Mouse (Mus musculus) megakaryocyte-erythroid progenitor cell, adult 5-6 weeks (primary cell): ENCODE results near the gene Timmdc1. TPM values are rescaled to one million over a fixed set of nuclear protein-coding genes. Genes with fewer than 3 reads are reported as not detected.
"Not testable (repeated sequence)": the region's sequence is repeated elsewhere in the genome, so short reads cannot be mapped to it uniquely, and the experiment has no call there.

Source experiments
- ATAC-seq: replicated peaks from 2 replicates; pipeline ENCODE4 v1.8.0; 2016; ENCODE audit warnings: mild to moderate bottlenecking, inconsistent platforms; ENCODE audit not compliant: severe bottlenecking, poor library complexity, low FRiP score, low TSS enrichment
- total RNA-seq, 2 experiments: library from RNA; stranded (forward) in 1 of 2; stranded (reverse) in 1 of 2; fragments of 200-1000, 215-1000 nt in 1 of 2; fragments of >200 nt in 1 of 2; fragmentation: Nextera tagmentation in 1 of 2; gene quantifications; 2 replicates each; pipeline ENCODE4 v1.2.3; 2014 to 2017

Timmdc1 gene
- total RNA-seq, 2 experiments from 2014 or later, result 22.1 to 33.0 TPM

GRCm38 (mm10) chr16:38503528-38503927 is 18.9 kb downstream of the Timmdc1 start:
- no peak for ATAC-seq

GRCm38 (mm10) chr16:38502469-38502868 is 20.0 kb downstream of the Timmdc1 start:
- ATAC-seq, result no peak

- ATAC-seq, result no peak
Measured at GRCm38 (mm10) chr16:38496604-38497140, 25.8 kb downstream of the Timmdc1 start.

- ATAC-seq, result no peak
Measured at GRCm38 (mm10) chr16:38493890-38494289, 28.6 kb downstream of the Timmdc1 start.

- no peak for ATAC-seq
Measured at GRCm38 (mm10) chr16:38492551-38492950, 29.9 kb downstream of the Timmdc1 start.

- peak; percentile 27; the same call in 1 of the 2 replicates for ATAC-seq
Measured at GRCm38 (mm10) chr16:38483582-38484309, 38.7 kb downstream of the Timmdc1 start.

- ATAC-seq, result 0 out of 2 replicates have a peak, but pooled peaks have one; percentile 8
Measured at GRCm38 (mm10) chr16:38482780-38483562, 39.5 kb downstream of the Timmdc1 start.

- ATAC-seq, result peak; percentile 70
Measured at GRCm38 (mm10) chr16:38481327-38481726, 41.1 kb downstream of the Timmdc1 start.

- no peak for ATAC-seq
Measured at GRCm38 (mm10) chr16:38478296-38478695, 44.2 kb downstream of the Timmdc1 start.

- not testable (repeated sequence) for ATAC-seq
Measured at GRCm38 (mm10) chr16:38477241-38477608, 45.2 kb downstream of the Timmdc1 start.

GRCm38 (mm10) chr16:38476312-38477240 is 45.9 kb downstream of the Timmdc1 start:
- ATAC-seq, result peak; percentile 55

- no peak for ATAC-seq
Measured at GRCm38 (mm10) chr16:38475681-38476311, 46.7 kb downstream of the Timmdc1 start.

GRCm38 (mm10) chr16:38474677-38475286 is 47.7 kb downstream of the Timmdc1 start:
- no peak for ATAC-seq

GRCm38 (mm10) chr16:38473661-38474060 is 48.8 kb downstream of the Timmdc1 start:
- ATAC-seq, result 0 out of 2 replicates have a peak, but pooled peaks have one; percentile 3

GRCm38 (mm10) chr16:38472507-38472873 is 50.0 kb downstream of the Timmdc1 start:
- ATAC-seq, result no peak; the same call in 1 of the 2 replicates

- ATAC-seq, result no peak
Measured at GRCm38 (mm10) chr16:38471697-38472506, 50.6 kb downstream of the Timmdc1 start.

- ATAC-seq, result no peak
Measured at GRCm38 (mm10) chr16:38469437-38469836, 53.0 kb downstream of the Timmdc1 start.

GRCm38 (mm10) chr16:38468706-38469018 is 53.8 kb downstream of the Timmdc1 start:
- ATAC-seq, result no peak
